Mouse (Mus musculus) embryonic fibroblast, embryonic 13.5 days (primary cell): ENCODE measurements around the gene Rnf7.

Experiments
- CTCF ChIP-seq: IDR thresholded peaks from 2 replicates; pipeline ENCODE4 v1.5.1; 2011; ENCODE audit warnings: mild to moderate bottlenecking, control low read depth, low read length, moderate library complexity, borderline replicate concordance; ENCODE audit not compliant: insufficient read depth
- POLR2A ChIP-seq: IDR thresholded peaks from 2 replicates; pipeline ENCODE4 v1.6.1; 2011; ENCODE audit warnings: low read depth, mild to moderate bottlenecking, control low read depth, low read length, moderate library complexity

DNA sequence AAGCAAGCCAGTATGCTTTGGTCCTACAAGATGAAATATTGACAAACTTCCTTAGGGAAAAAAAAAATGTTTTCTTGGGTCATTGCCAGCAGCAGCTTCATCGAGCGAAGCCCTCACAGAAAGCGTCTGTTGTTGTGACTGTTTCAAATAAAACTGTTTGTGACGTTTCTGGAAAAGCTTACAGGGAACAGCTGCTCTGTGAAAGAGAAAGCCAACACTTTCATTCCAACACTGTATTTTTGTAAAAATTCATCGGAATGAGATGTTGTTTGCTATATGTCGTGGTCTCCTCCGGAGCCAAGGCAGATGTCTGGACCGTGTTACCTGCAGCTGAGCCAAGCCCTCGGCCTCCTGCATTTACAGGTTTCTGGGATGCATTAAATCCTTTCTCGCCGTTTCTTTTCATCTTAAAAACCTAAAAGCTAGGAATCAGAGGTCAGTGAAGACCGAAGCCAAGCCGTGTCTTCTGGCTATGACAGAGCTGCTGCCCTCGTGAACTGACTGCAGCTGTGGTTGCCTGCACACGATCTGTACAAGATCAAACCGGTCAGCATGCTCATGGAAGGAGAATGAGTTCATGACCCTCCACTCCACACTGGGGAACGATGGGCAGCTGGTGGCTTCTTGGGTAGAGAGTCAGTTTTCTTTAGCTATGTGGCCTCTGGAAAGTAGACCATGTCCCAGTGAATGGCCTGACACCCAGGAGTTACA, 50.0 kb downstream of the Rnf7 start:
- TF ChIP-seq POLR2A (no peak), CTCF (no peak)
